Mouse (Mus musculus): ENCODE results near the gene Manba.

GRCm38 (mm10) chr3:135439651-135440050, 45.8 kb upstream of the Manba start:
- TF ChIP-seq GATA1 (IDR thresholded peaks at IDR 0.05; ENCODE audit: low read length) (no peak), TAL1 (IDR thresholded peaks at IDR 0.05; ENCODE audit: low read length) (no peak)
